Mouse (Mus musculus): ENCODE measurements at regions not wholly inside any gene's neighbourhood (a gene's known extent, or its start where the extent isn't known, plus 50 kb on each side); places are given as distances from the start of the nearest gene placed in this dataset.

GRCm38 (mm10) chr1:169031849-169032542 lies 499.3 kb downstream of the Nuf2 start:
- Histone ChIP-seq H3K4me1 (ENCODE audit: control insufficient read depth in 1 of 2, insufficient read depth in 2 of 2, low read length in 2 of 2) (no peaks in the 10 kb centered on the region), H3K27ac (ENCODE audit: control insufficient read depth, low read depth, low read length) (no peak overlapping the region), H3K9ac (ENCODE audit: control insufficient read depth, low read depth, low read length, poor library complexity, severe bottlenecking) (no peak overlapping the region), H3K27me3 (ENCODE audit: control insufficient read depth in 1 of 2, insufficient read depth in 2 of 2, low read length in 2 of 2) (no peaks in the 10 kb centered on the region), H3K79me2 (ENCODE audit: control insufficient read depth, insufficient read depth, low read length, poor library complexity) (no peaks in the 10 kb centered on the region), H3K9me3 (replicated peaks; ENCODE audit: insufficient read depth, low read length) (no peaks in the 10 kb centered on the region), H3K36me3 (ENCODE audit: control insufficient read depth in 1 of 2, insufficient read depth in 2 of 2, low read length in 2 of 2) (no peaks in the 10 kb centered on the region), H3K4me3 (ENCODE audit: control insufficient read depth in 1 of 2, insufficient read depth in 1 of 2, low read depth in 2 of 2, low read length in 2 of 2) (no peak overlapping the region)
- TF ChIP-seq ZKSCAN1 (IDR thresholded peaks at IDR 0.05; ENCODE audit: low read depth, low read length): no peak
- no peak for TF ChIP-seq CTCF (IDR thresholded peaks at IDR 0.05 in 2 of 3, conservative IDR thresholded peaks at IDR 0.05 in 1 of 3; ENCODE audit: control insufficient read depth in 1 of 3, insufficient read depth in 1 of 3, low read depth in 2 of 3, low read length in 3 of 3, poor library complexity in 1 of 3, severe bottlenecking in 1 of 3)
- no peak for TF ChIP-seq EP300 (IDR thresholded peaks at IDR 0.05; ENCODE audit: low read depth in 1 of 2, low read length in 2 of 2)
- no peak for TF ChIP-seq USF1 (IDR thresholded peaks at IDR 0.05; ENCODE audit: low read depth, low read length)
- no peak for TF ChIP-seq POLR2A (IDR thresholded peaks at IDR 0.05; ENCODE audit: control insufficient read depth in 1 of 2, insufficient read depth in 1 of 2, low read depth in 1 of 2, low read length in 2 of 2, poor library complexity in 1 of 2)
- TF ChIP-seq ELF1 (IDR thresholded peaks at IDR 0.05; ENCODE audit: low read depth, low read length): no peak
- no peak for TF ChIP-seq E2F4 (IDR thresholded peaks at IDR 0.05; ENCODE audit: borderline replicate concordance, low read depth, low read length)
- no peak for TF ChIP-seq HCFC1 (IDR thresholded peaks at IDR 0.05; ENCODE audit: low read depth, low read length)
- TF ChIP-seq GATA1 (IDR thresholded peaks at IDR 0.05; ENCODE audit: low read depth, low read length): no peak
- no peak for TF ChIP-seq ZMIZ1 (IDR thresholded peaks at IDR 0.05; ENCODE audit: low read depth, low read length)
- TF ChIP-seq CHD1 (IDR thresholded peaks at IDR 0.05; ENCODE audit: low read depth, low read length): no peak
- TF ChIP-seq MAX (IDR thresholded peaks at IDR 0.05; ENCODE audit: low read length): no peak
- TF ChIP-seq TBP (IDR thresholded peaks at IDR 0.05; ENCODE audit: low read depth, low read length): no peak
- no peak for TF ChIP-seq UBTF (IDR thresholded peaks at IDR 0.05; ENCODE audit: borderline replicate concordance, insufficient read depth, low read depth, low read length)
- no peak for TF ChIP-seq MEF2A (IDR thresholded peaks at IDR 0.05; ENCODE audit: extremely low read depth, insufficient replicate concordance, low read depth, low read length, poor library complexity, severe bottlenecking)
- no peak for TF ChIP-seq USF2 (IDR thresholded peaks at IDR 0.05; ENCODE audit: borderline replicate concordance in 1 of 2, insufficient read depth in 1 of 2, low read depth in 1 of 2, low read length in 2 of 2)
- no peak for TF ChIP-seq TAL1 (IDR thresholded peaks at IDR 0.05; ENCODE audit: low read length)
- no peak for TF ChIP-seq MYC (IDR thresholded peaks at IDR 0.05; ENCODE audit: low read depth, low read length)
- TF ChIP-seq ETS1 (IDR thresholded peaks at IDR 0.05; ENCODE audit: low read depth, low read length): no peak
- no peak for TF ChIP-seq GABPA (IDR thresholded peaks at IDR 0.05; ENCODE audit: low read depth, low read length)
- DNase-seq (ENCODE audit: low read depth, low spot score): no peak

- Histone ChIP-seq H3K27ac (ENCODE audit: control insufficient read depth, low read depth, low read length) (no peak overlapping the region), H3K27me3 (ENCODE audit: control insufficient read depth in 1 of 2, insufficient read depth in 2 of 2, low read length in 2 of 2) (no peaks in the 10 kb centered on the region), H3K4me3 (ENCODE audit: control insufficient read depth in 1 of 2, insufficient read depth in 1 of 2, low read depth in 2 of 2, low read length in 2 of 2) (no peak overlapping the region), H3K79me2 (ENCODE audit: control insufficient read depth, insufficient read depth, low read length, poor library complexity) (no peaks in the 10 kb centered on the region), H3K9me3 (replicated peaks; ENCODE audit: insufficient read depth, low read length) (no peaks in the 10 kb centered on the region), H3K9ac (ENCODE audit: control insufficient read depth, low read depth, low read length, poor library complexity, severe bottlenecking) (no peak overlapping the region), H3K4me1 (ENCODE audit: control insufficient read depth in 1 of 2, insufficient read depth in 2 of 2, low read length in 2 of 2) (no peaks in the 10 kb centered on the region), H3K36me3 (ENCODE audit: control insufficient read depth in 1 of 2, insufficient read depth in 2 of 2, low read length in 2 of 2) (no peaks in the 10 kb centered on the region)
- no peak for DNase-seq (ENCODE audit: low read depth, low spot score)
- TF ChIP-seq USF1 (IDR thresholded peaks at IDR 0.05; ENCODE audit: low read depth, low read length): no peak
- no peak for TF ChIP-seq MXI1 (IDR thresholded peaks at IDR 0.05; ENCODE audit: low read depth, low read length)
- TF ChIP-seq GATA1 (IDR thresholded peaks at IDR 0.05; ENCODE audit: low read depth, low read length): no peak
- no peak for TF ChIP-seq TBP (IDR thresholded peaks at IDR 0.05; ENCODE audit: low read depth, low read length)
- no peak for TF ChIP-seq ZNF384 (IDR thresholded peaks at IDR 0.05; ENCODE audit: low read depth, low read length)
- TF ChIP-seq CTCF (IDR thresholded peaks at IDR 0.05 in 2 of 3, conservative IDR thresholded peaks at IDR 0.05 in 1 of 3; ENCODE audit: control insufficient read depth in 1 of 3, insufficient read depth in 1 of 3, low read depth in 2 of 3, low read length in 3 of 3, poor library complexity in 1 of 3, severe bottlenecking in 1 of 3): no peak
- TF ChIP-seq NELFE (IDR thresholded peaks at IDR 0.05; ENCODE audit: low read depth, low read length): no peak
- TF ChIP-seq EP300 (IDR thresholded peaks at IDR 0.05; ENCODE audit: low read depth in 1 of 2, low read length in 2 of 2): no peak
Measured at GRCm38 (mm10) chr1:169027706-169028105, 503.6 kb downstream of the Nuf2 start.

Data from MEL (cell line).